Mouse (Mus musculus) MEL (cell line): ENCODE results near the gene Nuak2. TPM values are rescaled to one million over a fixed set of nuclear protein-coding genes. Genes with fewer than 3 reads are reported as not detected.

Experiments used
- DNase-seq: peaks from one replicate; pipeline ENCODE4 v3.0.0; 2011; ENCODE audit warnings: low read depth, low spot score
- H3K27ac ChIP-seq: 2 replicates; pipeline ENCODE4 v1.5.1; 2012; ENCODE audit warnings: low read depth, mild to moderate bottlenecking, control low read depth, low read length, moderate library complexity; ENCODE audit not compliant: control insufficient read depth
- H3K27me3 ChIP-seq, 2 experiments: fragments of 150-350 bp in 1 of 2; sonication (generic) in 1 of 2; 2 replicates each; pipeline ENCODE4 v1.6.1; 2012; ENCODE audit warnings: low read length in 2 of 2, mild to moderate bottlenecking in 2 of 2, improper control_type of control experiment in 1 of 2, moderate library complexity in 1 of 2; ENCODE audit not compliant: insufficient read depth in 2 of 2, control insufficient read depth in 1 of 2
- H3K36me3 ChIP-seq, 2 experiments: 2 replicates each; pipeline ENCODE4 v1.6.1; 2012 to 2014; ENCODE audit warnings: low read length in 2 of 2, improper control_type of control experiment in 1 of 2, inconsistent platforms in 1 of 2, mild to moderate bottlenecking in 1 of 2; ENCODE audit not compliant: insufficient read depth in 2 of 2, control insufficient read depth in 1 of 2
- H3K4me1 ChIP-seq, 2 experiments: fragments of 150-350 bp in 1 of 2; sonication (generic) in 1 of 2; 2 replicates each; pipeline ENCODE4 v1.6.1; 2012; ENCODE audit warnings: low read length in 2 of 2, improper control_type of control experiment in 1 of 2, mild to moderate bottlenecking in 1 of 2; ENCODE audit not compliant: insufficient read depth in 2 of 2, control insufficient read depth in 1 of 2
- H3K4me3 ChIP-seq, 2 experiments: fragments of 150-350 bp in 1 of 2; sonication (generic) in 1 of 2; 2 replicates each; pipeline ENCODE4 v1.5.1; 2012; ENCODE audit warnings: low read depth in 2 of 2, low read length in 2 of 2, mild to moderate bottlenecking in 2 of 2, moderate library complexity in 2 of 2, control low read depth in 1 of 2, improper control_type of control experiment in 1 of 2; ENCODE audit not compliant: control insufficient read depth in 1 of 2, insufficient read depth in 1 of 2
- H3K79me2 ChIP-seq: 2 replicates; pipeline ENCODE4 v1.6.1; 2012; ENCODE audit warnings: mild to moderate bottlenecking, low read length, moderate library complexity; ENCODE audit not compliant: control insufficient read depth, poor library complexity, insufficient read depth
- H3K9ac ChIP-seq: 2 replicates; pipeline ENCODE4 v1.6.1; 2012; ENCODE audit warnings: low read depth, mild to moderate bottlenecking, control low read depth, low read length, moderate library complexity; ENCODE audit not compliant: control insufficient read depth, poor library complexity, severe bottlenecking
- H3K9me3 ChIP-seq: fragments of 150-350 bp; sonication (generic); replicated peaks from 2 replicates; pipeline ENCODE4 v1.6.1; 2012; ENCODE audit warnings: mild to moderate bottlenecking, low read length, improper control_type of control experiment, moderate library complexity; ENCODE audit not compliant: insufficient read depth
- BHLHE40 ChIP-seq: IDR thresholded peaks from 2 replicates; pipeline ENCODE4 v1.6.1; 2012; ENCODE audit warnings: low read depth, mild to moderate bottlenecking, inconsistent platforms, low read length, improper control_type of control experiment, borderline replicate concordance
- CTCF ChIP-seq, 3 experiments: IDR thresholded peaks in 2 of 3; conservative IDR thresholded peaks in 1 of 3; 2 replicates each; pipeline ENCODE4 v1.5.1; 2011 to 2012; ENCODE audit warnings: low read length in 3 of 3, low read depth in 2 of 3, mild to moderate bottlenecking in 2 of 3, improper control_type of control experiment in 1 of 3, inconsistent platforms in 1 of 3, mixed read lengths in 1 of 3, moderate library complexity in 1 of 3; ENCODE audit not compliant: control insufficient read depth in 1 of 3, insufficient read depth in 1 of 3, poor library complexity in 1 of 3, severe bottlenecking in 1 of 3
- ELF1 ChIP-seq: IDR thresholded peaks from 2 replicates; pipeline ENCODE4 v1.6.1; 2014; ENCODE audit warnings: low read depth, mild to moderate bottlenecking, inconsistent platforms, low read length, improper control_type of control experiment, moderate library complexity
- EP300 ChIP-seq, 2 experiments: IDR thresholded peaks; 2 replicates each; pipeline ENCODE4 v1.6.1; 2011; ENCODE audit warnings: improper control_type of control experiment in 2 of 2, low read length in 2 of 2, low read depth in 1 of 2, mild to moderate bottlenecking in 1 of 2
- GABPA ChIP-seq: IDR thresholded peaks from 2 replicates; pipeline ENCODE4 v1.6.1; 2012; ENCODE audit warnings: low read depth, mild to moderate bottlenecking, inconsistent platforms, low read length, improper control_type of control experiment, moderate library complexity
- GATA1 ChIP-seq: IDR thresholded peaks from 2 replicates; pipeline ENCODE4 v1.6.1; 2011; ENCODE audit warnings: low read depth, low read length, improper control_type of control experiment
- HCFC1 ChIP-seq: IDR thresholded peaks from 2 replicates; pipeline ENCODE4 v1.6.1; 2012; ENCODE audit warnings: low read depth, mild to moderate bottlenecking, inconsistent platforms, low read length, improper control_type of control experiment, moderate library complexity
- JUND ChIP-seq: IDR thresholded peaks from 2 replicates; pipeline ENCODE4 v1.6.1; 2011; ENCODE audit warnings: low read depth, mild to moderate bottlenecking, improper control_type of control experiment, low read length
- KAT2A ChIP-seq: conservative IDR thresholded peaks from 2 replicates; pipeline ENCODE4 v1.6.1; 2012; ENCODE audit warnings: low read depth, low read length, improper control_type of control experiment, inconsistent platforms
- MAFK ChIP-seq: IDR thresholded peaks from 2 replicates; pipeline ENCODE4 v1.6.1; 2011; ENCODE audit warnings: low read depth, mild to moderate bottlenecking, low read length, improper control_type of control experiment, borderline replicate concordance
- MAX ChIP-seq: IDR thresholded peaks from 2 replicates; pipeline ENCODE4 v1.6.1; 2011; ENCODE audit warnings: low read length, improper control_type of control experiment
- MAZ ChIP-seq: IDR thresholded peaks from 2 replicates; pipeline ENCODE4 v1.6.1; 2012; ENCODE audit warnings: low read depth, mild to moderate bottlenecking, inconsistent platforms, low read length, improper control_type of control experiment
- MEF2A ChIP-seq: IDR thresholded peaks from 2 replicates; pipeline ENCODE4 v1.6.1; 2014; ENCODE audit warnings: low read depth, mild to moderate bottlenecking, inconsistent platforms, low read length, improper control_type of control experiment; ENCODE audit not compliant: poor library complexity, insufficient replicate concordance, severe bottlenecking; ENCODE audit errors: extremely low read depth
- MYB ChIP-seq: IDR thresholded peaks from 2 replicates; pipeline ENCODE4 v1.6.1; 2011; ENCODE audit warnings: mild to moderate bottlenecking, low read depth, low read length, improper control_type of control experiment
- MYC ChIP-seq: IDR thresholded peaks from 2 replicates; pipeline ENCODE4 v1.6.1; 2011; ENCODE audit warnings: low read depth, mild to moderate bottlenecking, low read length, improper control_type of control experiment, moderate library complexity
- NRF1 ChIP-seq: IDR thresholded peaks from 2 replicates; pipeline ENCODE4 v1.6.1; 2014; ENCODE audit warnings: low read depth, mild to moderate bottlenecking, inconsistent platforms, low read length, improper control_type of control experiment, moderate library complexity; ENCODE audit not compliant: poor library complexity, insufficient read depth, severe bottlenecking
- POLR2A ChIP-seq, 2 experiments: IDR thresholded peaks; 2 replicates each; pipeline ENCODE4 v1.6.1; 2011 to 2012; ENCODE audit warnings: low read length in 2 of 2, mild to moderate bottlenecking in 2 of 2, control low read depth in 1 of 2, improper control_type of control experiment in 1 of 2, low read depth in 1 of 2, moderate library complexity in 1 of 2; ENCODE audit not compliant: control insufficient read depth in 1 of 2, insufficient read depth in 1 of 2, poor library complexity in 1 of 2
- POLR2AphosphoS2 ChIP-seq: IDR thresholded peaks from 2 replicates; pipeline ENCODE4 v1.6.1; 2011; ENCODE audit warnings: low read length, improper control_type of control experiment
- RCOR1 ChIP-seq: IDR thresholded peaks from 2 replicates; pipeline ENCODE4 v1.6.1; 2012; ENCODE audit warnings: low read depth, mild to moderate bottlenecking, inconsistent platforms, low read length, improper control_type of control experiment
- SIN3A ChIP-seq: IDR thresholded peaks from 2 replicates; pipeline ENCODE4 v1.6.1; 2012; ENCODE audit warnings: low read length, improper control_type of control experiment, inconsistent platforms
- SMC3 ChIP-seq: IDR thresholded peaks from 2 replicates; pipeline ENCODE4 v1.6.1; 2011; ENCODE audit warnings: low read depth, low read length, improper control_type of control experiment
- TAL1 ChIP-seq: IDR thresholded peaks from 2 replicates; pipeline ENCODE4 v1.6.1; 2012; ENCODE audit warnings: mild to moderate bottlenecking, inconsistent platforms, low read length, moderate library complexity, mixed read lengths
- TBP ChIP-seq: IDR thresholded peaks from 2 replicates; pipeline ENCODE4 v1.8.0; 2011; ENCODE audit warnings: low read depth, low read length, improper control_type of control experiment
- TCF12 ChIP-seq: IDR thresholded peaks from 2 replicates; pipeline ENCODE4 v1.6.1; 2014; ENCODE audit warnings: low read depth, mild to moderate bottlenecking, inconsistent platforms, low read length, improper control_type of control experiment, moderate library complexity
- UBTF ChIP-seq: IDR thresholded peaks from 2 replicates; pipeline ENCODE4 v1.6.1; 2012; ENCODE audit warnings: low read depth, mild to moderate bottlenecking, inconsistent platforms, low read length, improper control_type of control experiment, moderate library complexity, borderline replicate concordance; ENCODE audit not compliant: insufficient read depth
- USF1 ChIP-seq: IDR thresholded peaks from 2 replicates; pipeline ENCODE4 v1.6.1; 2014; ENCODE audit warnings: low read depth, mild to moderate bottlenecking, inconsistent platforms, low read length, improper control_type of control experiment, moderate library complexity
- ZC3H11A ChIP-seq: IDR thresholded peaks from 2 replicates; pipeline ENCODE4 v1.6.1; 2012; ENCODE audit warnings: low read depth, mild to moderate bottlenecking, inconsistent platforms, low read length, improper control_type of control experiment
- ZKSCAN1 ChIP-seq: IDR thresholded peaks from 2 replicates; pipeline ENCODE4 v1.6.1; 2012; ENCODE audit warnings: low read depth, mild to moderate bottlenecking, inconsistent platforms, low read length, improper control_type of control experiment, moderate library complexity
- ZMIZ1 ChIP-seq: IDR thresholded peaks from 2 replicates; pipeline ENCODE4 v1.6.1; 2012; ENCODE audit warnings: low read depth, mild to moderate bottlenecking, inconsistent platforms, low read length, improper control_type of control experiment, moderate library complexity
- ZNF384 ChIP-seq: IDR thresholded peaks from 2 replicates; pipeline ENCODE4 v1.6.1; 2012; ENCODE audit warnings: low read depth, mild to moderate bottlenecking, inconsistent platforms, low read length, improper control_type of control experiment
- polyA plus RNA-seq, 2 experiments: library from polyadenylated mRNA; stranded (reverse) in 1 of 2; unstranded in 1 of 2; fragments of >175 nt in 1 of 2; fragments of >200 nt in 1 of 2; gene quantifications; 2 replicates each; pipeline versions ENCODE4 v1.2.1 to v1.2.4; 2012; ENCODE audit warnings: low replicate concordance in 2 of 2, low read depth in 1 of 2; ENCODE audit not compliant: insufficient read length in 2 of 2, insufficient read depth in 1 of 2, missing spikeins in 1 of 2
- total RNA-seq: library from RNA; depleted of rRNA; stranded (reverse); fragments of 300-350 nt; gene quantifications from 2 replicates; pipeline ENCODE4 v1.2.3, GENCODE M21; 2012

The Nuak2 gene
- total and polyA plus RNA-seq, 3 experiments = 3.0 to 3.2 TPM; not detected in 1

- no peaks in the 10 kb centered on the region for H3K9me3 ChIP-seq
- peaks cover 0 to 4% of the 10 kb centered on the region in 2 experiments; a peak in 2 of 4 replicates for H3K36me3 ChIP-seq
- no peaks in the 10 kb centered on the region for H3K27me3 ChIP-seq
- no peak overlapping the region for H3K9ac ChIP-seq
- DNase-seq = no peak
- H3K27ac ChIP-seq = no peak overlapping the region
- peaks cover 0 to 6% of the 10 kb centered on the region in 2 experiments; a peak in 2 of 4 replicates for H3K4me1 ChIP-seq
- TF ChIP-seq HCFC1 = no peak
- TF ChIP-seq TAL1 = no peak
- TF ChIP-seq UBTF = no peak
- no peak for TF ChIP-seq SMC3
- no peak for TF ChIP-seq TCF12
- TF ChIP-seq ZKSCAN1 = no peak
- TF ChIP-seq TBP = no peak
- no peak for TF ChIP-seq MYB
- no peak for TF ChIP-seq RCOR1
- TF ChIP-seq ZC3H11A = no peak
- no peak for TF ChIP-seq BHLHE40
- TF ChIP-seq MAZ = no peak
- TF ChIP-seq POLR2AphosphoS2 = no peak
- no peak for TF ChIP-seq GATA1
- TF ChIP-seq KAT2A = no peak
- TF ChIP-seq, all 39 proteins: peak for 0
- no peaks in the 10 kb centered on the region for H3K79me2 ChIP-seq
- H3K4me3 ChIP-seq = no peak overlapping the region
Observed at GRCm38 (mm10) chr1:132267959-132268358, 48.0 kb upstream of the Nuak2 start.

GRCm38 (mm10) chr1:132268418-132269060 is 47.4 kb upstream of the Nuak2 start:
- Histone ChIP-seq H3K4me3 (no peak overlapping the region), H3K27ac (no peak overlapping the region), H3K9ac (no peak overlapping the region), H3K79me2 (no peaks in the 10 kb centered on the region), H3K27me3 (no peaks in the 10 kb centered on the region), H3K36me3 (peaks cover 0 to 4% of the 10 kb centered on the region in 2 experiments; a peak in 2 of 4 replicates), H3K4me1 (peaks cover 0 to 6% of the 10 kb centered on the region in 2 experiments; a peak in 2 of 4 replicates), H3K9me3 (no peaks in the 10 kb centered on the region)
- no peak for DNase-seq
- TF ChIP-seq MAX (no peak), EP300 (IDR thresholded peaks at IDR 0.05; ENCODE audit: low read depth in 1 of 2, low read length in 2 of 2) (no peak), JUND (no peak), MAFK (no peak), POLR2A (IDR thresholded peaks at IDR 0.05; ENCODE audit: control insufficient read depth in 1 of 2, insufficient read depth in 1 of 2, low read depth in 1 of 2, low read length in 2 of 2, poor library complexity in 1 of 2) (no peak), USF1 (no peak), CTCF (IDR thresholded peaks at IDR 0.05 in 2 of 3, conservative IDR thresholded peaks at IDR 0.05 in 1 of 3; ENCODE audit: control insufficient read depth in 1 of 3, insufficient read depth in 1 of 3, low read depth in 2 of 3, low read length in 3 of 3, poor library complexity in 1 of 3, severe bottlenecking in 1 of 3) (no peak), ELF1 (no peak), ZNF384 (no peak), ZMIZ1 (no peak), SMC3 (no peak), SIN3A (no peak), MYC (no peak), MEF2A (no peak), ZKSCAN1 (no peak), GABPA (no peak), NRF1 (no peak), RCOR1 (no peak)
